Mouse (Mus musculus): ENCODE results near the gene Plppr2. TPM values are rescaled to one million over a fixed set of nuclear protein-coding genes. Genes with fewer than 3 reads are reported as not detected.

Gene Plppr2
- 4.2 and 8.8 TPM in 2 replicates for polyA plus RNA-seq (2012; ENCODE audit: low replicate concordance)

GRCm38 (mm10) chr9:21936692-21937570 lies at the start of gene Plppr2:
Gene Plppr2 (plus strand): TSS chr9:21937033.

GRCm38 (mm10) chr9:21918035-21918592 lies 18.7 kb upstream of the Plppr2 start, which contains the start of gene Rab3d:
Gene Rab3d (minus strand): TSS chr9:21918192.

GRCm38 (mm10) chr9:21927208-21927753 lies 9.6 kb upstream of the Plppr2 start, which contains the start of the genes Ccdc159 and Tmem205:
Gene Ccdc159 (plus strand): TSS chr9:21927471.
Gene Tmem205 (minus strand): TSS chr9:21927556.

GRCm38 (mm10) chr9:21955570-21956281 lies 18.9 kb downstream of the Plppr2 start, which contains the start of gene Swsap1:
Gene Swsap1 (plus strand): TSS chr9:21955755.

GRCm38 (mm10) chr9:21963417-21963816 lies 26.6 kb downstream of the Plppr2 start, which contains the start of gene Epor:
Gene Epor (minus strand): TSS chr9:21963506.

GRCm38 (mm10) chr9:21989230-21990110 lies 52.6 kb downstream of the Plppr2 start, which contains the start of gene Rgl3:
Gene Rgl3 (minus strand): TSS chr9:21989446.

Other genes with a start within 250 kb of the Plppr2 start
- gene Ldlr, start 213.6 kb upstream of the Plppr2 start, polyA plus RNA-seq (2012; ENCODE audit: low replicate concordance), result 7.4 and 12.5 TPM in 2 replicates
- 12.5 and 16.7 TPM in 2 replicates for gene Spc24, start 176.7 kb upstream of the Plppr2 start, polyA plus RNA-seq (2012; ENCODE audit: low replicate concordance)
- gene Kank2, start 138.3 kb upstream of the Plppr2 start, polyA plus RNA-seq (2012; ENCODE audit: low replicate concordance), result 1.2 and 2.7 TPM in 2 replicates
- 0.15 and 1.3 TPM in 2 replicates for gene Angptl8, start 101.5 kb upstream of the Plppr2 start, polyA plus RNA-seq (2012; ENCODE audit: low replicate concordance)
- gene Dock6, start 84.4 kb upstream of the Plppr2 start, polyA plus RNA-seq (2012; ENCODE audit: low replicate concordance), result 8.1 and 14.3 TPM in 2 replicates
- 10.7 and 28.7 TPM in 2 replicates for gene Rab3d, start 18.8 kb upstream of the Plppr2 start, polyA plus RNA-seq (2012; ENCODE audit: low replicate concordance)
- gene Ccdc159, start 9.6 kb upstream of the Plppr2 start, polyA plus RNA-seq (2012; ENCODE audit: low replicate concordance), result not detected in 2 replicates
- gene Tmem205, start 9.5 kb upstream of the Plppr2 start, polyA plus RNA-seq (2012; ENCODE audit: low replicate concordance), result 5.2 and 8.3 TPM in 2 replicates
- gene Swsap1, start 18.7 kb downstream of the Plppr2 start, polyA plus RNA-seq (2012; ENCODE audit: low replicate concordance), result 8.5 and 16.9 TPM in 2 replicates
- gene Epor, start 26.5 kb downstream of the Plppr2 start, polyA plus RNA-seq (2012; ENCODE audit: low replicate concordance), result 12.6 and 83.6 TPM in 2 replicates
- 5.2 and 5.6 TPM in 2 replicates for gene Rgl3, start 52.4 kb downstream of the Plppr2 start, polyA plus RNA-seq (2012; ENCODE audit: low replicate concordance)
- gene Ccdc151, start 65.6 kb downstream of the Plppr2 start, polyA plus RNA-seq (2012; ENCODE audit: low replicate concordance), result 0.12 TPM in 2 replicates
- 81.6 and 112 TPM in 2 replicates for gene Prkcsh, start 65.8 kb downstream of the Plppr2 start, polyA plus RNA-seq (2012; ENCODE audit: low replicate concordance)
- 0.15 TPM in 1 of 2 replicates, not detected in the other for gene Elavl3, start 115.0 kb downstream of the Plppr2 start, polyA plus RNA-seq (2012; ENCODE audit: low replicate concordance)
- not detected in 2 replicates for gene Gm49318, start 134.2 kb downstream of the Plppr2 start, polyA plus RNA-seq (2012; ENCODE audit: low replicate concordance)
- gene Zfp653, start 134.3 kb downstream of the Plppr2 start, polyA plus RNA-seq (2012; ENCODE audit: low replicate concordance), result 22.4 and 38.4 TPM in 2 replicates
- gene Ecsit, start 148.4 kb downstream of the Plppr2 start, polyA plus RNA-seq (2012; ENCODE audit: low replicate concordance), result 13.3 and 22.4 TPM in 2 replicates
- gene Cnn1, start 162.2 kb downstream of the Plppr2 start, polyA plus RNA-seq (2012; ENCODE audit: low replicate concordance), result not detected in 2 replicates
- 13.2 and 67.9 TPM in 2 replicates for gene Elof1, start 180.1 kb downstream of the Plppr2 start, polyA plus RNA-seq (2012; ENCODE audit: low replicate concordance)
- gene Acp5, start 198.7 kb downstream of the Plppr2 start, polyA plus RNA-seq (2012; ENCODE audit: low replicate concordance), result 89.9 and 193 TPM in 2 replicates
- 34.8 and 51.2 TPM in 2 replicates for gene Pigyl, start 219.8 kb downstream of the Plppr2 start, polyA plus RNA-seq (2012; ENCODE audit: low replicate concordance)